Mouse (Mus musculus) heart, postnatal 4 days (tissue): ENCODE measurements at regions not wholly inside any gene's neighbourhood (a gene's known extent, or its start where the extent isn't known, plus 50 kb on each side); places are given as distances from the start of the nearest gene placed in this dataset.

Experiments
- DNase-seq: peaks from one replicate; pipeline ENCODE4 v3.0.0; 2021

GRCm38 (mm10) chr8:49631286-49631685 lies 787.5 kb upstream of the Tenm3 start:
- no peak for DNase-seq

GRCm38 (mm10) chr8:49627966-49628495 lies 784.3 kb upstream of the Tenm3 start:
- no peak for DNase-seq

- no peak for DNase-seq
Observed at GRCm38 (mm10) chr8:49595501-49595900, 751.8 kb upstream of the Tenm3 start.

- DNase-seq: no peak
Observed at GRCm38 (mm10) chr8:49567423-49567822, 723.7 kb upstream of the Tenm3 start.

GRCm38 (mm10) chr8:49563499-49564279 lies 719.9 kb upstream of the Tenm3 start:
- DNase-seq: no peak

- DNase-seq: no peak
Observed at GRCm38 (mm10) chr8:49562976-49563375, 719.2 kb upstream of the Tenm3 start.

GRCm38 (mm10) chr8:49555724-49556457 lies 712.1 kb upstream of the Tenm3 start:
- DNase-seq: no peak

GRCm38 (mm10) chr8:49553175-49553574 lies 709.4 kb upstream of the Tenm3 start:
- DNase-seq: peak; percentile 57

GRCm38 (mm10) chr8:49543321-49543720 lies 699.6 kb upstream of the Tenm3 start:
- DNase-seq: no peak

GRCm38 (mm10) chr8:49541337-49541736 lies 697.6 kb upstream of the Tenm3 start:
- DNase-seq: no peak

GRCm38 (mm10) chr8:49533412-49534351 lies 689.9 kb upstream of the Tenm3 start:
- DNase-seq: no peak

GRCm38 (mm10) chr8:49529294-49529693 lies 685.5 kb upstream of the Tenm3 start:
- DNase-seq: peak; percentile 9

GRCm38 (mm10) chr8:49492906-49493305 lies 649.2 kb upstream of the Tenm3 start:
- no peak for DNase-seq

- no peak for DNase-seq
Observed at GRCm38 (mm10) chr8:49485284-49485683, 641.5 kb upstream of the Tenm3 start.

GRCm38 (mm10) chr8:49481476-49481992 lies 637.8 kb upstream of the Tenm3 start:
- no peak for DNase-seq

- DNase-seq: no peak
Observed at GRCm38 (mm10) chr8:49465911-49466518, 622.3 kb upstream of the Tenm3 start.

GRCm38 (mm10) chr8:49465070-49465469 lies 621.3 kb upstream of the Tenm3 start:
- no peak for DNase-seq

GRCm38 (mm10) chr8:49462602-49463001 lies 618.9 kb upstream of the Tenm3 start:
- no peak for DNase-seq

- DNase-seq: no peak
Observed at GRCm38 (mm10) chr8:49461724-49462473, 618.1 kb upstream of the Tenm3 start.

GRCm38 (mm10) chr8:49445444-49445843 lies 601.7 kb upstream of the Tenm3 start:
- no peak for DNase-seq

- no peak for DNase-seq
Observed at GRCm38 (mm10) chr8:49441270-49441669, 597.5 kb upstream of the Tenm3 start.
